Mouse (Mus musculus) C2C12 (cell line): ENCODE measurements around the gene Chil3.
"Not testable (repeated sequence)": the region's sequence is repeated elsewhere in the genome, so short reads cannot be mapped to it uniquely, and the experiment has no call there.

Experiments used
- CTCF ChIP-seq: IDR thresholded peaks from one replicate; pipeline ENCODE4 v1.5.1; 2011; ENCODE audit not compliant: control insufficient read depth, insufficient read depth, insufficient read length
- MYOD1 ChIP-seq: IDR thresholded peaks from one replicate; pipeline ENCODE4 v1.6.1; 2011; ENCODE audit warnings: low read depth; ENCODE audit not compliant: control insufficient read depth, insufficient read length
- MYOG ChIP-seq: IDR thresholded peaks from one replicate; pipeline ENCODE4 v1.6.1; 2011; ENCODE audit not compliant: control insufficient read depth, insufficient read length; ENCODE audit errors: extremely low read depth

DNA sequence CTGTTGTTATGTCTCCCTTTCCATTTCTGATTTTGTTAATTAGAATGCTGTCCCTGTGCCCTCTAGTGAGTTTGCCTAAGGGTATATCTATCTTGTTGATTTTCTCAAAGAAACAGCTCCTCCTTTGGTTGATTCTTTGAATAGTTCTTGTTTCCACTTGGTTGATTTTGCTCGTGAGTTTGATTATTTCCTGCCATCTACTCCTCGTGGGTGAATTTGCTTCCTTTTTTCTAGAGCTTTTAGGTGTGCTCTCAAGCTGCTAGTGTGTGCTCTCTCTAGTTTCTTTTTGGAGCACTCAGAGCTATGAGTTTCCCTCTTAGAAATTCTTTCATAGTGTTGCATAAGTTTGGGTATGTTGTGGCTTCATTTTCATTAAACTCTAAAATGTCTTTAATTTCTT, 7.6 kb upstream of the Chil3 start:
- not testable (repeated sequence) for TF ChIP-seq CTCF, MYOD1, MYOG
